Comparison of ENCODE assay signal across 7 mouse cellular contexts in the genomic region with DNA sequence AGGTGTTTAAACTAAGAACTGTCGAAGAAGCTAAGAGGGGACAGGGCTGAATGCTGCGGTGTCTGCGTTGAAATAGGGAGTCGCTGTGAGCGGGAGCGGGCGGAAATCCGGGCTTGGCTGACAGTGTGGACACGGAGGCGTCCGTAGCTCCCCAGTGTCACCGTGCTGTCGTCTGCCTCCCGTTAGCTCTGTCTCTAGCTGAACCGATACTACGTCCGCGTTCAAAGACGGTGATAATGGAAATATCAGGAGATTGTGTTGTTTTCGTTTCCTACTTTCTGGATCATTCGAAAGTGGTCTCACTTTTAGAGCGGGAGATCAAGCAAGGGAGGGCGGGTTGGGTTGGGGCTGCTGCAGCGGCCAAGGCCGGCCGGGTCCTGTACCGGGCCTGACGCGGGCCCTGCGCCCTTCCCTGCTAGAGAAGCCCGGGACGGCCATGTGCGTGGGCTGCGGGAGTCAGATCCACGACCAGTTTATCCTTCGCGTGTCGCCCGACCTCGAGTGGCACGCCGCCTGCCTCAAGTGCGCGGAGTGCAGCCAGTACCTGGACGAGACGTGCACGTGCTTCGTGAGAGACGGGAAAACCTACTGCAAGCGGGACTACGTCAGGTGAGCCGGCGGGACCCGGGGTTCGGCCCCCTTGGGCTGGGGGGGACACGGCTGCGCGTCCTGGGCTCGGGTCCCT. TPM values are rescaled to one million over a fixed set of nuclear protein-coding genes. Genes with fewer than 3 reads are reported as not detected.
DNase-seq lines count a peak whose midpoint lies in the region; ATAC-seq lines count a peak whose summit lies in the region.

No protein-coding gene starts in this region.

- under 1% methylated on average over 59 of the region's 59 CpGs for WGBS in heart, embryonic 10.5 days
- WGBS in midbrain, embryonic 11.5 days: 1% methylated on average over 57 of the region's 59 CpGs

- no peak for ATAC-seq in midbrain, embryonic 11.5 days (ENCODE audit: low FRiP score)

- H3K27me3 ChIP-seq in heart, embryonic 10.5 days (ENCODE audit: insufficient read depth, poor library complexity, severe bottlenecking): peaks cover 93% of the 10 kb centered on the region
- H3K27me3 ChIP-seq in midbrain, embryonic 11.5 days (ENCODE audit: control insufficient read depth, insufficient read depth, low read length): peaks cover 96% of the 10 kb centered on the region

- H3K4me3 ChIP-seq in heart, embryonic 10.5 days: peak overlapping the region; percentile 59
- peak overlapping the region; percentile 39 for H3K4me3 ChIP-seq in midbrain, embryonic 11.5 days (ENCODE audit: low read depth, low read length)

- DNase-seq in right cerebral cortex, postnatal 4 days: peak; percentile 34
- no peak for DNase-seq in right cerebral cortex, postnatal 14 days
- peak; percentile 34 to 58 for DNase-seq in cerebellum, postnatal 25 days
- DNase-seq in heart, embryonic 10.5 days (ENCODE audit: low spot score): no peak
- DNase-seq in kidney, adult 9 months: peak; percentile 36
- DNase-seq in midbrain, embryonic 11.5 days (ENCODE audit: low spot score, missing footprints): peak; percentile 96
- no peak for DNase-seq in spleen, postnatal 10 days (ENCODE audit: low spot score in 2 of 2)

- H3K9ac ChIP-seq in midbrain, embryonic 11.5 days (ENCODE audit: low read length): 0 out of 2 replicates have a peak overlapping the region, but pooled peaks have one; percentile 12

- peak overlapping the region; percentile 67 for H3K4me2 ChIP-seq in midbrain, embryonic 11.5 days

- no peaks in the 10 kb centered on the region for H3K36me3 ChIP-seq in heart, embryonic 10.5 days
- no peaks in the 10 kb centered on the region for H3K36me3 ChIP-seq in midbrain, embryonic 11.5 days (ENCODE audit: control insufficient read depth, insufficient read depth, low read length)

- peak overlapping the region; percentile 47; the same call in 1 of the 2 replicates for H3K27ac ChIP-seq in heart, embryonic 10.5 days
- H3K27ac ChIP-seq in midbrain, embryonic 11.5 days (ENCODE audit: low read depth, low read length): no peak overlapping the region

- H3K4me1 ChIP-seq in heart, embryonic 10.5 days: peaks cover 49% of the 10 kb centered on the region
- peaks cover 28% of the 10 kb centered on the region for H3K4me1 ChIP-seq in midbrain, embryonic 11.5 days (ENCODE audit: control insufficient read depth, insufficient read depth, low read length)

- no peaks in the 10 kb centered on the region for H3K9me3 ChIP-seq in heart, embryonic 10.5 days
- peaks cover 3% of the 10 kb centered on the region; the same call in 1 of the 2 replicates for H3K9me3 ChIP-seq in midbrain, embryonic 11.5 days (ENCODE audit: control insufficient read depth, low read length)

RNA-seq across cellular contexts. Expression of a gene that starts 3.4 kb away (rescaled TPM):
- 1.1 and 6.5 TPM in 2 replicates for polyA plus RNA-seq in heart, embryonic 10.5 days (2016; fragmentation: Nextera tagmentation; extraction: Ambion mirVana)
- 5.2 and 7.1 TPM in 2 replicates for polyA plus RNA-seq in midbrain, embryonic 11.5 days (2014; fragmentation: Nextera tagmentation; extraction: Ambion mirVana)

RNA-seq across cellular contexts. Expression of a gene that starts 29.8 kb away (rescaled TPM):
- 252 and 322 TPM in 2 replicates for polyA plus RNA-seq in heart, embryonic 10.5 days (2016; fragmentation: Nextera tagmentation; extraction: Ambion mirVana)
- 141 and 149 TPM in 2 replicates for polyA plus RNA-seq in midbrain, embryonic 11.5 days (2014; fragmentation: Nextera tagmentation; extraction: Ambion mirVana)

Comparison
In these comparisons a context has a peak if more than half of its experiments do, and no peak if none do; other contexts are left out.
1. DNase-seq: peak in right cerebral cortex, postnatal 4 days (single experiment), cerebellum, postnatal 25 days (2 of 2), kidney, adult 9 months (single experiment) and midbrain, embryonic 11.5 days (single experiment); none in right cerebral cortex, postnatal 14 days (single experiment), heart, embryonic 10.5 days (single experiment) and spleen, postnatal 10 days (0 of 2).